Mouse (Mus musculus) liver, adult 2 months (tissue): ENCODE measurements around the gene Eno4.

Experiments used
- CTCF ChIP-seq: fragments of 200-500 bp; IDR thresholded peaks from 2 replicates; pipeline ENCODE4 v1.5.1; 2011; ENCODE audit warnings: low read depth, low read length, control low read depth
- POLR2A ChIP-seq: fragments of 200-500 bp; IDR thresholded peaks from 2 replicates; pipeline ENCODE4 v1.6.1; 2011; ENCODE audit warnings: low read length, control low read depth; ENCODE audit not compliant: insufficient read depth; ENCODE audit errors: extremely low read depth

GRCm38 (mm10) chr19:58975216-58975863 is 32.1 kb downstream of the Eno4 start:
- TF ChIP-seq CTCF (no peak), POLR2A (no peak)
